Mouse (Mus musculus): ENCODE data around the gene Abi3.

Abi3 gene

DNA sequence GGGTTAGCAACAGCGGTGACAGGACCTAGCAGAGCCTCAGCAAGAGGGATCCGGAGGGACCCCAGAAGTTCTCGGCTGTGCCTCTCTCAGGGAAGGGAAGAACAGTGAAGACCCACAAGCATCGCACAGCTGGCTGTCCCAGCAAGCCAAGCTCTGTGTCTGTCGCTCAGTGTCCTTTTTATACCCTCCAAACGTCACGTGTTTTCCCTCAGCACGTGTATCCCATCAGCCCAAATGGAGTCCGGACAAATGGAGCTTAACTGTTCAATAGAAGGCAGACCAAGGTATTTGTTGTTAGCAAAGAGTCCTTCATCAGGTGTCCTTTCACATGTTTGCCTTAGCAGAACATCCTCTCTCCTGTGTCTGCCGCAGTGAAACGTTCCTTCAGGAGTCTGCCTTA, 60.7 kb downstream of the Abi3 start:
- no peak for DNase-seq

DNA sequence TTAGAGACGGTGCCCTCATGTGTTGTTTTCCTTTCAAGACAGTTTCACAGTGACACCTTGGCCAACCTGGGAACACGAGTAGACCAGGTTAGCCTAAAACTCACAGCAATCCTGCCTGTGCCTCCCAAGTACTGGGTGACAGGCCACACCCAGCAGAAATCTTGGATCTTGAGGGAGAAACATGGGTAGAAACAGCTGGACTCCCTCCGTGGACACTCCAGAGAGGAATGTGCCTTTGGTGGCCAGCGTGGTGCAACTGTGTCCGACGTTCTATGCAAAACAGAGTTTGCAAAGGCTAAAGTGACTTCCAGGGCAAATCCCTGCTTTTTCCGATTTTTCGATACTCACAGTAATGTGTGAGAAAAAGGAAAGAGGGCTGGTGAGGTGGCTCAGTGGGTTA, 61.8 kb downstream of the Abi3 start:
- DNase-seq = no peak
